Mouse (Mus musculus) midbrain, embryonic 13.5 days (tissue): ENCODE measurements at regions not wholly inside any gene's neighbourhood (a gene's known extent, or its start where the extent isn't known, plus 50 kb on each side); places are given as distances from the start of the nearest gene placed in this dataset.

Experiments
- ATAC-seq: fragments of 200-750 bp; cut with Nextera tagmentation; 2 replicates; pipeline ENCODE4 v1.8.0; 2017; ENCODE audit warnings: mild to moderate bottlenecking, moderate TSS enrichment, moderate library complexity
- H3K27ac ChIP-seq: fragments of 300-500 bp; sonication (generic); 2 replicates; pipeline ENCODE4 v1.5.1; 2015; ENCODE audit warnings: inconsistent platforms, mild to moderate bottlenecking, moderate library complexity
- H3K27me3 ChIP-seq: fragments of 300-500 bp; sonication (generic); 2 replicates; pipeline ENCODE4 v1.6.1; 2015; ENCODE audit warnings: mild to moderate bottlenecking, inconsistent platforms
- H3K36me3 ChIP-seq: fragments of 300-500 bp; sonication (generic); 2 replicates; pipeline ENCODE4 v1.6.1; 2015; ENCODE audit warnings: mild to moderate bottlenecking, inconsistent platforms
- H3K4me1 ChIP-seq: fragments of 300-500 bp; sonication (generic); replicated peaks from 2 replicates; pipeline ENCODE4 v1.6.1; 2015; ENCODE audit warnings: inconsistent platforms
- H3K4me2 ChIP-seq: fragments of 300-500 bp; sonication (generic); replicated peaks from 2 replicates; pipeline ENCODE4 v1.6.1; 2015; ENCODE audit warnings: moderate library complexity, mild to moderate bottlenecking, inconsistent platforms
- H3K4me3 ChIP-seq: fragments of 300-500 bp; sonication (generic); replicated peaks from 2 replicates; pipeline ENCODE4 v1.5.1; 2015; ENCODE audit warnings: mild to moderate bottlenecking, inconsistent platforms
- H3K9ac ChIP-seq: fragments of 300-500 bp; sonication (generic); replicated peaks from 2 replicates; pipeline ENCODE4 v1.6.1; 2015; ENCODE audit warnings: mild to moderate bottlenecking, inconsistent platforms
- H3K9me3 ChIP-seq: fragments of 300-500 bp; sonication (generic); 2 replicates; pipeline ENCODE4 v1.6.1; 2016; ENCODE audit warnings: mild to moderate bottlenecking, inconsistent platforms
- WGBS: fragments of 180-500 bp; shearing (Covaris S2); methylation state at CpG from one replicate; pipeline ENCODE4 v1.1.7; 2015; 5-methylcytosine and 5-hydroxymethylcytosine counted together

- Histone ChIP-seq H3K4me1 (no peaks in the 10 kb centered on the region), H3K9me3 (no peaks in the 10 kb centered on the region), H3K27ac (no peak overlapping the region), H3K4me3 (no peak overlapping the region), H3K9ac (no peak overlapping the region), H3K36me3 (no peaks in the 10 kb centered on the region), H3K27me3 (no peaks in the 10 kb centered on the region), H3K4me2 (no peak overlapping the region)
- no peak for ATAC-seq
- WGBS: 79% methylated on average over 5 of the region's 5 CpGs
Observed at GRCm38 (mm10) chr10:111814648-111815047, 157.8 kb upstream of the Krr1 start.

GRCm38 (mm10) chr10:111815160-111815559, 157.3 kb upstream of the Krr1 start:
- WGBS: 80% methylated on average over 2 of the region's 2 CpGs
- no peak for ATAC-seq
- H3K9me3 ChIP-seq: no peaks in the 10 kb centered on the region
- H3K36me3 ChIP-seq: no peaks in the 10 kb centered on the region
- H3K4me3 ChIP-seq: no peak overlapping the region
- no peaks in the 10 kb centered on the region for H3K27me3 ChIP-seq
- H3K4me1 ChIP-seq: no peaks in the 10 kb centered on the region
- no peak overlapping the region for H3K4me2 ChIP-seq
- H3K27ac ChIP-seq: no peak overlapping the region
- H3K9ac ChIP-seq: no peak overlapping the region

- WGBS: 71% methylated on average over 7 of the region's 7 CpGs
- ATAC-seq: no peak
Observed at GRCm38 (mm10) chr10:111815821-111816599, 156.5 kb upstream of the Krr1 start.

GRCm38 (mm10) chr10:111819755-111820451, 152.6 kb upstream of the Krr1 start:
- Histone ChIP-seq H3K9me3 (no peaks in the 10 kb centered on the region), H3K27ac (no peak overlapping the region), H3K9ac (no peak overlapping the region), H3K27me3 (no peaks in the 10 kb centered on the region), H3K4me2 (no peak overlapping the region), H3K4me3 (no peak overlapping the region), H3K4me1 (no peaks in the 10 kb centered on the region), H3K36me3 (no peaks in the 10 kb centered on the region)
- WGBS: 93% methylated on average over 8 of the region's 8 CpGs
- ATAC-seq: no peak

More at GRCm38 (mm10) chr10:111815821-111816599, 156.5 kb upstream of the Krr1 start:
- no peaks in the 10 kb centered on the region for H3K4me1 ChIP-seq
- no peak overlapping the region for H3K4me3 ChIP-seq
- no peaks in the 10 kb centered on the region for H3K36me3 ChIP-seq
- H3K4me2 ChIP-seq: no peak overlapping the region
- H3K27ac ChIP-seq: no peak overlapping the region
- no peaks in the 10 kb centered on the region for H3K27me3 ChIP-seq
- no peaks in the 10 kb centered on the region for H3K9me3 ChIP-seq
- H3K9ac ChIP-seq: no peak overlapping the region

- H3K4me2 ChIP-seq: no peak overlapping the region
- H3K4me3 ChIP-seq: no peak overlapping the region
- H3K36me3 ChIP-seq: no peaks in the 10 kb centered on the region
- H3K4me1 ChIP-seq: no peaks in the 10 kb centered on the region
- WGBS: 92% methylated on average over 4 of the region's 4 CpGs
- H3K9ac ChIP-seq: no peak overlapping the region
- no peaks in the 10 kb centered on the region for H3K9me3 ChIP-seq
- no peak overlapping the region for H3K27ac ChIP-seq
- ATAC-seq: no peak
- H3K27me3 ChIP-seq: no peaks in the 10 kb centered on the region
Observed at GRCm38 (mm10) chr10:111824820-111825219, 147.6 kb upstream of the Krr1 start.

- no peaks in the 10 kb centered on the region for H3K27me3 ChIP-seq
- H3K4me3 ChIP-seq: no peak overlapping the region
- no peak overlapping the region for H3K4me2 ChIP-seq
- no peaks in the 10 kb centered on the region for H3K9me3 ChIP-seq
- H3K9ac ChIP-seq: no peak overlapping the region
- WGBS: 93% methylated on average over 4 of the region's 4 CpGs
- no peaks in the 10 kb centered on the region for H3K4me1 ChIP-seq
- no peak overlapping the region for H3K27ac ChIP-seq
- ATAC-seq: no peak
- no peaks in the 10 kb centered on the region for H3K36me3 ChIP-seq
Observed at GRCm38 (mm10) chr10:111826033-111826754, 146.3 kb upstream of the Krr1 start.

GRCm38 (mm10) chr10:111827246-111827645, 145.2 kb upstream of the Krr1 start:
- H3K36me3 ChIP-seq: no peaks in the 10 kb centered on the region
- 65% methylated on average over 3 of the region's 3 CpGs for WGBS
- no peak overlapping the region for H3K9ac ChIP-seq
- no peak for ATAC-seq
- H3K4me1 ChIP-seq: no peaks in the 10 kb centered on the region
- H3K4me3 ChIP-seq: no peak overlapping the region
- no peak overlapping the region for H3K27ac ChIP-seq
- no peaks in the 10 kb centered on the region for H3K9me3 ChIP-seq
- H3K27me3 ChIP-seq: no peaks in the 10 kb centered on the region
- no peak overlapping the region for H3K4me2 ChIP-seq

GRCm38 (mm10) chr10:111827930-111828329, 144.5 kb upstream of the Krr1 start:
- WGBS: 87% methylated on average over 4 of the region's 4 CpGs
- Histone ChIP-seq H3K9ac (no peak overlapping the region), H3K27me3 (no peaks in the 10 kb centered on the region), H3K36me3 (no peaks in the 10 kb centered on the region), H3K27ac (no peak overlapping the region), H3K4me3 (no peak overlapping the region), H3K9me3 (no peaks in the 10 kb centered on the region), H3K4me1 (no peaks in the 10 kb centered on the region), H3K4me2 (no peak overlapping the region)
- ATAC-seq: no peak

GRCm38 (mm10) chr10:111828610-111829009, 143.9 kb upstream of the Krr1 start:
- H3K9me3 ChIP-seq: no peaks in the 10 kb centered on the region
- ATAC-seq: no peak
- no peaks in the 10 kb centered on the region for H3K4me1 ChIP-seq
- H3K4me2 ChIP-seq: no peak overlapping the region
- no peaks in the 10 kb centered on the region for H3K36me3 ChIP-seq
- no peak overlapping the region for H3K9ac ChIP-seq
- no peak overlapping the region for H3K4me3 ChIP-seq
- 88% methylated on average over 4 of the region's 4 CpGs for WGBS
- no peaks in the 10 kb centered on the region for H3K27me3 ChIP-seq
- H3K27ac ChIP-seq: no peak overlapping the region

- Histone ChIP-seq H3K9me3 (no peaks in the 10 kb centered on the region), H3K4me3 (no peak overlapping the region), H3K9ac (no peak overlapping the region), H3K36me3 (no peaks in the 10 kb centered on the region), H3K27ac (no peak overlapping the region), H3K27me3 (no peaks in the 10 kb centered on the region), H3K4me1 (no peaks in the 10 kb centered on the region), H3K4me2 (no peak overlapping the region)
- ATAC-seq: no peak
- 78% methylated on average over 2 of the region's 2 CpGs for WGBS
Observed at GRCm38 (mm10) chr10:111829291-111829690, 143.2 kb upstream of the Krr1 start.

GRCm38 (mm10) chr10:111831105-111831504, 141.4 kb upstream of the Krr1 start:
- Histone ChIP-seq H3K4me2 (no peak overlapping the region), H3K4me1 (peaks cover 12% of the 10 kb centered on the region), H3K36me3 (no peaks in the 10 kb centered on the region), H3K27ac (no peak overlapping the region), H3K4me3 (no peak overlapping the region), H3K9ac (no peak overlapping the region), H3K9me3 (no peaks in the 10 kb centered on the region), H3K27me3 (no peaks in the 10 kb centered on the region)
- ATAC-seq: no peak
- 61% methylated on average over 1 of the region's 1 CpGs for WGBS

GRCm38 (mm10) chr10:111833611-111834010, 138.9 kb upstream of the Krr1 start:
- H3K27ac ChIP-seq: no peak overlapping the region
- 83% methylated on average over 2 of the region's 2 CpGs for WGBS
- no peak overlapping the region for H3K4me2 ChIP-seq
- no peak overlapping the region for H3K4me3 ChIP-seq
- H3K4me1 ChIP-seq: peaks cover 18% of the 10 kb centered on the region
- H3K9ac ChIP-seq: no peak overlapping the region
- H3K27me3 ChIP-seq: no peaks in the 10 kb centered on the region; the same call in 1 of the 2 replicates
- H3K9me3 ChIP-seq: no peaks in the 10 kb centered on the region
- H3K36me3 ChIP-seq: no peaks in the 10 kb centered on the region
- ATAC-seq: no peak
